Mouse (Mus musculus) thymus, postnatal 0 days (tissue): Measurements from ENCODE around the gene Pxdn. TPM values are rescaled to one million over a fixed set of nuclear protein-coding genes. Genes with fewer than 3 reads are reported as not detected.

Experiments
- DNase-seq: peaks from one replicate; pipeline ENCODE4 v3.0.0-alpha.2; 2015; ENCODE audit warnings: low spot score
- polyA plus RNA-seq: library from polyadenylated mRNA; unstranded; fragments of >200 nt; fragmentation: Nextera tagmentation; extraction: Ambion mirVana; gene quantifications from 2 replicates; pipeline ENCODE4 v1.2.1, GENCODE M21; 2015

The Pxdn gene
- polyA plus RNA-seq, 1 experiment from 2014 or later, result 6.9 TPM

- DNase-seq, result no peak
Observed at GRCm38 (mm10) chr12:30023491-30023890, 86.1 kb downstream of the Pxdn start.

GRCm38 (mm10) chr12:30024264-30024825, 86.9 kb downstream of the Pxdn start:
- DNase-seq, result no peak

- DNase-seq, result no peak
Observed at GRCm38 (mm10) chr12:30027721-30028340, 90.4 kb downstream of the Pxdn start.

GRCm38 (mm10) chr12:30029111-30029510, 91.7 kb downstream of the Pxdn start:
- DNase-seq, result no peak

- no peak for DNase-seq
Observed at GRCm38 (mm10) chr12:30030571-30030970, 93.2 kb downstream of the Pxdn start.

- DNase-seq, result no peak
Observed at GRCm38 (mm10) chr12:30034681-30035080, 97.3 kb downstream of the Pxdn start.

GRCm38 (mm10) chr12:30035406-30035805, 98.0 kb downstream of the Pxdn start:
- no peak for DNase-seq

GRCm38 (mm10) chr12:30035841-30036568, 98.6 kb downstream of the Pxdn start:
- DNase-seq, result no peak

- no peak for DNase-seq
Observed at GRCm38 (mm10) chr12:30036569-30037055, 99.2 kb downstream of the Pxdn start.

GRCm38 (mm10) chr12:30039565-30039964, 102.2 kb downstream of the Pxdn start:
- no peak for DNase-seq

- peak; percentile 10 for DNase-seq
Observed at GRCm38 (mm10) chr12:30040150-30040549, 102.7 kb downstream of the Pxdn start.

GRCm38 (mm10) chr12:30048848-30049247, 111.4 kb downstream of the Pxdn start:
- no peak for DNase-seq

- DNase-seq, result no peak
Observed at GRCm38 (mm10) chr12:30049818-30050217, 112.4 kb downstream of the Pxdn start.

GRCm38 (mm10) chr12:30050235-30050634, 112.8 kb downstream of the Pxdn start:
- peak; percentile 33 for DNase-seq

- DNase-seq, result no peak
Observed at GRCm38 (mm10) chr12:30054761-30055540, 117.5 kb downstream of the Pxdn start.

- no peak for DNase-seq
Observed at GRCm38 (mm10) chr12:30058044-30058443, 120.6 kb downstream of the Pxdn start.

- no peak for DNase-seq
Observed at GRCm38 (mm10) chr12:30061503-30062117, 124.2 kb downstream of the Pxdn start.

- no peak for DNase-seq
Observed at GRCm38 (mm10) chr12:30062118-30062505, 124.7 kb downstream of the Pxdn start.
